Mouse (Mus musculus) kidney, embryonic 15.5 days (tissue): ENCODE results near the gene Ear6. TPM values are rescaled to one million over a fixed set of nuclear protein-coding genes. Genes with fewer than 3 reads are reported as not detected.
"Not testable (repeated sequence)": the region's sequence is repeated elsewhere in the genome, so short reads cannot be mapped to it uniquely, and the experiment has no call there.

Source experiments
- ATAC-seq: fragments of 200-750 bp; cut with Nextera tagmentation; replicated peaks from 2 replicates; pipeline ENCODE4 v1.8.0; 2017; ENCODE audit warnings: moderate TSS enrichment; ENCODE audit not compliant: low FRiP score
- H3K27ac ChIP-seq: fragments of 300-500 bp; sonication (generic); 2 replicates; pipeline ENCODE4 v1.5.1; 2015; ENCODE audit warnings: mild to moderate bottlenecking, inconsistent platforms
- H3K27me3 ChIP-seq: fragments of 300-500 bp; sonication (generic); 2 replicates; pipeline ENCODE4 v1.6.1; 2015; ENCODE audit warnings: inconsistent platforms
- H3K36me3 ChIP-seq: fragments of 300-500 bp; sonication (generic); 2 replicates; pipeline ENCODE4 v1.6.1; 2015; ENCODE audit warnings: inconsistent platforms
- H3K4me1 ChIP-seq: fragments of 300-500 bp; sonication (generic); 2 replicates; pipeline ENCODE4 v1.6.1; 2015; ENCODE audit warnings: inconsistent platforms
- H3K4me2 ChIP-seq: fragments of 300-500 bp; sonication (generic); 2 replicates; pipeline ENCODE4 v1.6.1; 2015; ENCODE audit warnings: moderate library complexity, mild to moderate bottlenecking, inconsistent platforms
- H3K4me3 ChIP-seq: fragments of 300-500 bp; sonication (generic); replicated peaks from 2 replicates; pipeline ENCODE4 v1.5.1; 2015; ENCODE audit warnings: mild to moderate bottlenecking, inconsistent platforms
- H3K9ac ChIP-seq: fragments of 300-500 bp; sonication (generic); 2 replicates; pipeline ENCODE4 v1.6.1; 2015; ENCODE audit warnings: mild to moderate bottlenecking, inconsistent platforms
- H3K9me3 ChIP-seq: fragments of 300-500 bp; sonication (generic); replicated peaks from 2 replicates; pipeline ENCODE4 v1.6.1; 2016; ENCODE audit warnings: inconsistent platforms
- WGBS: fragments of 180-500 bp; shearing (Covaris S2); methylation state at CpG from one replicate; pipeline ENCODE4 v1.1.7; 2015; ENCODE audit warnings: mixed read lengths; 5-methylcytosine and 5-hydroxymethylcytosine counted together
- polyA plus RNA-seq: library from polyadenylated mRNA; unstranded; fragments of >200 nt; fragmentation: Nextera tagmentation; extraction: Ambion mirVana; gene quantifications from 2 replicates; pipeline ENCODE4 v1.2.1, GENCODE M21; 2015

Ear6 gene
- polyA plus RNA-seq: not detected in 2 replicates

DNA sequence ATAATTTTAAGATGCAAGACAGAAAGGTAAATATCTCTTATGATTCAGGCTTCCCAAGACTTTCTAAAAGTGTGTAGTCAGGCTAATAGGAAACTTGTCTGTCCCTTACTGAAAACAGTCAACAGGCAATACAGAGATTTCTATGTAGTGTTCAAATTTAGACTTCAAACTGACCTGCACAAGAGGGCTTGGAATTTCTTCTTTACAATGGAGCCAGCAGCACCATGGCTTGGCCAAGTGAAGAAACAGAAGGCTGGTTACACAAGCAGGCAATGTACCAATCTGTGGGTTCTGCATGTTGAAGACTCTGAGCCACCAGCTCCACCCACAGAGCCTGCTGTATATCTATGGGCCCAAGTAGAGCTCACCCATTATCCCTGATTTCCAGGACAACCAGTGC lies at the start of gene Ear6:
Gene Ear6, plus strand, starts transcription at position 301 of the 400 bp plus-strand sequence.
- Histone ChIP-seq H3K4me3 (no peak within 1 kb of the TSS), H3K4me2 (no peak within 1 kb of the TSS), H3K27me3 (no peaks in the 10 kb centered on the region), H3K4me1 (no peaks in the 10 kb centered on the region), H3K9me3 (no peaks in the 10 kb centered on the region), H3K27ac (no peak within 1 kb of the TSS), H3K36me3 (no peaks in the 10 kb centered on the region), H3K9ac (no peak within 1 kb of the TSS)
- ATAC-seq: no peak

GRCm38 (mm10) chr14:51826625-51827024 lies 26.9 kb upstream of the Ear6 start:
- Histone ChIP-seq H3K4me3 (no peak overlapping the region), H3K36me3 (no peaks in the 10 kb centered on the region), H3K4me2 (no peak overlapping the region), H3K4me1 (no peaks in the 10 kb centered on the region), H3K27me3 (no peaks in the 10 kb centered on the region), H3K9ac (no peak overlapping the region), H3K27ac (no peak overlapping the region), H3K9me3 (no peaks in the 10 kb centered on the region)
- 63% methylated on average over 1 of the region's 1 CpGs for WGBS
- no peak for ATAC-seq

DNA sequence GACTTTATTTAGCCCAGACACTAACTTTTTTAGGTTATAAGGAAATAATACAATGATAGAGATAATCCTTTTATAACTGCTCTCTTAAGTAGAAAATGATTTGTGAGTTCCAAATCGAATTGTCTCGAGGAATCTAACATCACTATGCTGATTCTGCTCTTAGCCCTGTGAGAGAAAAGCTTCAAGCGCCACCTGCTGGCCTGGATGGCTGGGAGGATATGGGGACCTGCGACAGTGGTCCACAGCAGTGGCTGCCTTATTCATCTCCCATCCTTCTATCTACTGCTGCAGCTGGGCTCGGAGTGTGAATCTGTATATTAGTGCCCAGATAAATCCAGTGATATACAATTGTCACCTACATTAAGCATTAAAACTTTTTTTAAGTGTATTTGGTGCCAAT lies 25.7 kb upstream of the Ear6 start:
- H3K9me3 ChIP-seq, H3K4me3 ChIP-seq, H3K9ac ChIP-seq, ATAC-seq, H3K4me1 ChIP-seq, H3K4me2 ChIP-seq, H3K36me3 ChIP-seq, H3K27me3 ChIP-seq, H3K27ac ChIP-seq: not testable (repeated sequence)
- 25% methylated on average over 5 of the region's 5 CpGs for WGBS

- ATAC-seq: no peak
- H3K27me3 ChIP-seq: no peaks in the 10 kb centered on the region
- 84% methylated on average over 6 of the region's 6 CpGs for WGBS
These were observed 24.3 kb upstream of the Ear6 start for GRCm38 (mm10) chr14:51829188-51829587.

DNA sequence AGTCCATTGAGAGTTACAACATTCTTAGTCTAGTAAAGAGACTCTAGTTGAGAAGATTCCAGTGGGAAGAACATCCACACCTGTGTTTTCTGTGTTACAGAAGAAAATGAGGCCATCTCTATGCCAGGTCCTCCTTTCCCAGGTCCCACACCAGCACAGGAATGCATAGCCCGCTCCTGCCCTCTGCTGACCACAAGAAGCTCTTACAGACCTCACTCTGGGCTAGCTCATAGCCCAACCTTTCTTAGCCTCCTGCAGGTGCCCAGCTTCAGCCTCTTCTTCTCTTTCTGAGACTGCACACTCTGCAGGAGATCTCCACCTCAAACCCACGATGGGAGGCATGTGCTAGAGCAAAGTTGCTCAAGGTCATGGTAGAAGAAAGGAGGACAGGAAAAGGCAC lies 15.0 kb upstream of the Ear6 start:
- not testable (repeated sequence) for H3K27ac ChIP-seq, H3K36me3 ChIP-seq, ATAC-seq, H3K9ac ChIP-seq, H3K27me3 ChIP-seq, H3K4me1 ChIP-seq, H3K4me2 ChIP-seq, H3K9me3 ChIP-seq, H3K4me3 ChIP-seq
- 43% methylated on average over 2 of the region's 2 CpGs for whole genome bisulfite sequencing

More at GRCm38 (mm10) chr14:51829188-51829587, 24.3 kb upstream of the Ear6 start:
- H3K27ac ChIP-seq: no peak overlapping the region
- H3K9me3 ChIP-seq: no peaks in the 10 kb centered on the region
- no peak overlapping the region for H3K9ac ChIP-seq
- no peak overlapping the region for H3K4me3 ChIP-seq
- H3K4me2 ChIP-seq: no peak overlapping the region
- H3K4me1 ChIP-seq: no peaks in the 10 kb centered on the region
- H3K36me3 ChIP-seq: no peaks in the 10 kb centered on the region

- 46% methylated on average over 1 of the region's 1 CpGs for WGBS
- no peak overlapping the region for H3K27ac ChIP-seq
- no peaks in the 10 kb centered on the region for H3K9me3 ChIP-seq
- H3K4me1 ChIP-seq: no peaks in the 10 kb centered on the region
- no peaks in the 10 kb centered on the region for H3K36me3 ChIP-seq
- no peak overlapping the region for H3K9ac ChIP-seq
- H3K27me3 ChIP-seq: no peaks in the 10 kb centered on the region
- no peak for ATAC-seq
- H3K4me2 ChIP-seq: no peak overlapping the region
- no peak overlapping the region for H3K4me3 ChIP-seq
These were observed 11.2 kb upstream of the Ear6 start for GRCm38 (mm10) chr14:51842250-51842649.

GRCm38 (mm10) chr14:51842781-51843180 lies 10.7 kb upstream of the Ear6 start:
- Histone ChIP-seq H3K9me3 (no peaks in the 10 kb centered on the region), H3K27ac (no peak overlapping the region), H3K9ac (no peak overlapping the region), H3K4me2 (no peak overlapping the region), H3K36me3 (no peaks in the 10 kb centered on the region), H3K27me3 (no peaks in the 10 kb centered on the region), H3K4me1 (no peaks in the 10 kb centered on the region), H3K4me3 (no peak overlapping the region)
- WGBS: 81% methylated on average over 2 of the region's 2 CpGs
- no peak for ATAC-seq

DNA sequence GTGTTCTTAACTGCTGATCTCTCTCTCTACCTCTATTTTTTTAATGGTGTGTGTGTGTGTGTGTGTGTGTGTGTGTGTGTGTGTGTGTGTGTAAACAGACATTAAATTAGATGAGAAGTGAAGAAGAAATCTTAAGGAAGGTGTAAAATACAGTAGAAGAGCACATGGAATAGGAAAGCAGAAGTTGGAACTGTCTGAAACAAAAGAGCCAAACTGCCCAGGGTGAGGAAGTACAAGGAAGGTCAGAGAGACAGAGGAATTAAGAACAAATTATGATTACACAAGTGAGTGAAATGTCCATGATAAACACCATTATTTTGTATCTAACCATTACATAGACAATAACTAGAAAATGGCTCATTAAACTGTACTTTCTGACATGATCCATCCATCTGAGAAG lies 9.6 kb upstream of the Ear6 start:
- Histone ChIP-seq H3K4me2 (no peak overlapping the region), H3K27ac (no peak overlapping the region), H3K9me3 (no peaks in the 10 kb centered on the region), H3K9ac (no peak overlapping the region), H3K27me3 (no peaks in the 10 kb centered on the region), H3K4me1 (no peaks in the 10 kb centered on the region), H3K4me3 (no peak overlapping the region), H3K36me3 (no peaks in the 10 kb centered on the region)
- ATAC-seq: no peak

DNA sequence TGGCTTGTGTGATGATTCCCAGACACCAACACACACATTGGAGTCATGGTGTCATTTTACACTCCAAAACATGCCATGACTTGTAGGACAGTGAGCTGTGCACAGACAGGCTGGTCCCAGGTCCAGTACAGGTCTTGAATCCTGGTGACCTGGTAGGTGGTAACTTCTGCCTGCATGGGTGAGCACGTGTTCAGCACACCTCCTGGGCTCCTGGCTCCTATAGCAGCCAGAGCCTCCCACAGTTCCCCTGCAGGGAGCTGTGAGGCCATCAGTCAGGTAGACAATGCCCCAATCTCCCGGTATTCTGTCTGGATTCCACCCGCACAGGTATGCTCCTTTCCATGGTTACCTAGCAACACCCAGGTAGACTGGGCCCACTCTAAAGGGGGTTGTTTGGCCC lies 6.9 kb upstream of the Ear6 start:
- Histone ChIP-seq H3K27me3 (no peaks in the 10 kb centered on the region), H3K9ac (no peak overlapping the region), H3K4me1 (no peaks in the 10 kb centered on the region), H3K4me3 (no peak overlapping the region), H3K9me3 (no peaks in the 10 kb centered on the region), H3K27ac (no peak overlapping the region), H3K36me3 (no peaks in the 10 kb centered on the region), H3K4me2 (no peak overlapping the region)
- no peak for ATAC-seq
- 69% methylated on average over 3 of the region's 3 CpGs for WGBS

DNA sequence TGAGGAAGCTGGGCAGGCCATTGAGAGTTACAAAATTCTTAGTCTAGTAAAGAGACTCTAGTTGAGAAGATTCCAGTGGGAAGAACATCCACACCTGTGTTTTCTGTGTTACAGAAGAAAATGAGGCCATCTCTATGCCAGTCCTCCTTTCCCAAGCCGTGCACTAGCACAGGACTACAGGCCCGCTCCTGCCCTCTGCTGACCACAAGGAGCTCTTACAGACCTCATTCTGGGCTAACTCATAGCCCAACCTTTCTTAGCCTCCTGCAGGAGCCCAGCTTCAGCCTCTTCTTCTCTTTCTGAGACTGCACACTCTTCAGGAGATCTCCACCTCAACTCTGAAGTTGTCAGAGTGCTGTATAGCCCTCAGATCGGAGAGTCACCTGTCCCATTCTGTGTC lies 2.5 kb upstream of the Ear6 start:
- H3K36me3 ChIP-seq, ATAC-seq, H3K27me3 ChIP-seq, H3K9ac ChIP-seq, H3K4me1 ChIP-seq, H3K4me3 ChIP-seq, H3K9me3 ChIP-seq, H3K4me2 ChIP-seq, H3K27ac ChIP-seq: not testable (repeated sequence)
- 46% methylated on average over 3 of the region's 3 CpGs for WGBS

DNA sequence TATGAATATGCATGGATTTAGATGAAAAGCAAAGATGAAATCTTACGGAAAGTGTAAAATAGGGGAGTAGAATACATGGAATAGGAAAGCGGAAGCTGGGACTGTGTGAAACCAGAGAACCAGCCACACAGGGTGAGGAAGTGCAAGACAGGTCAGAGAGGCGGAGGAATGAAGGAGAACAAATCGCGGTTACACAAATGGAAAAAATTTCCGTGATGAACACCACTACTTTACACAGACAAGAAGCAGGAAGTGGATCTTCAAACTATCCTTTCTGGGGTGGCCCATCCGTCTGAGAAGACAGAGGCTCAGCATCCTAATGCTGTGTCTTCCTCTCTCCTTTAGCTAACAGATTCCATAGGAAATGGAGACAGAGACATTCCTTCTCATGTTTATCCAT lies 1.8 kb downstream of the Ear6 start:
- H3K4me3 ChIP-seq, H3K36me3 ChIP-seq, ATAC-seq, H3K27me3 ChIP-seq, H3K9ac ChIP-seq, H3K4me2 ChIP-seq, H3K9me3 ChIP-seq, H3K4me1 ChIP-seq, H3K27ac ChIP-seq: not testable (repeated sequence)
- WGBS: 75% methylated on average over 7 of the region's 7 CpGs

DNA sequence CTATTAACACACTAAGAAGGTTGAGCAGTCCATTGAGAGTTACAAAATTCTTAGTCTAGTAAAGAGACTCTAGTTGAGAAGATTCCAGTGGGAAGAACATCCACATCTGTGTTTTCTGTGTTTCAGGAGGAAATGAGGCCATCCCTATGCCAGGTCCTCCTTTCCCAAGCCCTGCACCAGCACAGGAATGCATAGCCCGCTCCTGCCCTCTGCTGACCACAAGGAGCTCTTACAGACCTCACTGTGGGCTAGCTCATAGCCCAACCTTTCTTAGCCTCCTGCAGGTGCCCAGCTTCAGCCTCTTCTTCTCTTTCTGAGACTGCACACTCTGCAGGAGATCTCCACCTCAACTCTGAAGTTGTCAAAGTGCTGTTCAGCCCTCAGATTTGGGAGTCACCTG lies 10.1 kb downstream of the Ear6 start:
- 17% methylated on average over 1 of the region's 1 CpGs for WGBS
- not testable (repeated sequence) for H3K9ac ChIP-seq

GRCm38 (mm10) chr14:51870756-51871155 lies 17.3 kb downstream of the Ear6 start:
- H3K36me3 ChIP-seq: no peaks in the 10 kb centered on the region
- no peak overlapping the region for H3K9ac ChIP-seq
- 75% methylated on average over 2 of the region's 2 CpGs for WGBS
- no peak overlapping the region for H3K4me3 ChIP-seq
- H3K9me3 ChIP-seq: no peaks in the 10 kb centered on the region
- no peaks in the 10 kb centered on the region for H3K4me1 ChIP-seq
- no peak for ATAC-seq
- no peaks in the 10 kb centered on the region for H3K27me3 ChIP-seq
- no peak overlapping the region for H3K27ac ChIP-seq
- no peak overlapping the region for H3K4me2 ChIP-seq

More for the DNA sequence above, 10.1 kb downstream of the Ear6 start:
- not testable (repeated sequence) for H3K27me3 ChIP-seq, H3K4me3 ChIP-seq, ATAC-seq, H3K4me1 ChIP-seq, H3K4me2 ChIP-seq, H3K9me3 ChIP-seq, H3K27ac ChIP-seq, H3K36me3 ChIP-seq
